Mouse (Mus musculus) frontal cortex, adult (tissue): Measurements from ENCODE around the gene Fmnl3.

Experiments
- ATAC-seq: cut with Nextera tagmentation; 2 replicates; pipeline ENCODE4 v1.9.2; 2017; ENCODE audit warnings: mild to moderate bottlenecking, moderate library complexity, mixed read lengths; ENCODE audit not compliant: low TSS enrichment

Fmnl3 gene

DNA sequence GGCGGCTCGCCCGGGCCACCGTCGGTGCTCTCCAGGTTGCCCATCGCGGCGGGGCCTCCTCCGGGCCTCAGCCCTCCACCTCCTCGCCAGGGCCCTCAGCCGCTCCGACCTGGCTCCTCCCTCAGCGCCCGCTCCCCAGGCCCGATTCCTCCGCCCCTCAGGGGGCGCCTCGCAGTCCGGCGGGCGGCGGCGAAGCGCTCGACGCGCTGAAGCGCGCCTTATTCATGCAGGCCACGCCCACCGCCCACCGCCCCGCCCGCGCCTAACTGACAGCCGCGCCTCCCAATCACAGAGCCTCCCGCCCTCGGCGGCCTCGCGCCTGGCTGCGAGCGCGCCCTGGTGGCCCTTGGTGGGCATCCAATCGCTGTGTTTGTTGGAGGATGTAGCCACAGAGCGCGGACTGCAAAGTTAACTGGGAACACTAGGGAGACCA, at the start of gene Fmnl3:
Gene Fmnl3 (minus strand): TSS at position 224 of the 433 bp plus-strand sequence.
- peak; percentile 98 for ATAC-seq

DNA sequence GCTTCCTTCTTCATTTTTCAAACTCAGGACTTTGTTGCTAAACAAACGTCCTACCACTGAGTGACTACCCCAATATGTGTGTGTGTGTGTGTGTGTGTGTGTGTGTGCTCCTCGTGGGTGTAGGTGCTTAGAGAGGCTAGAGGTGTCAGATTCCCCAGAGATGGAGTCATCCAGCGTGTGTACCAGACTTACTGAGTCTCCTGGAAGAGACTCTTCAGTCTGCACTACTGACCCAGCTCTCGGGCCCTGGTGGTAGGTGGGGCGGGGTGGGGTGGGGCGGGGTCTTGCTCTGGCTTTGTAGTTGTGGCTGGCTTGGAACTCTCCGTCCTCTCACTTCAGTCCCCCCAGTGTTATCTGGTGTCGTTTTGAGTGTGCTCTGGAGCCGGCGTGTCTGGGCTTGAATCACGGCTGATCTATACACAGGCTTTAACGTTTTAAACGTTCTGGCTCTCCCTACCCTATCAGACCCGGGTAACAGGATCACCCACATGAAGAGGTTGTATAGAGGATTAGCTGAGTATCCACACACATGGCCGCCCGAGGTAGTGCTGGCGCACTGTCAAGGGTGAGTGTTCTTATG, 47.5 kb upstream of the Fmnl3 start:
- no peak for ATAC-seq

DNA sequence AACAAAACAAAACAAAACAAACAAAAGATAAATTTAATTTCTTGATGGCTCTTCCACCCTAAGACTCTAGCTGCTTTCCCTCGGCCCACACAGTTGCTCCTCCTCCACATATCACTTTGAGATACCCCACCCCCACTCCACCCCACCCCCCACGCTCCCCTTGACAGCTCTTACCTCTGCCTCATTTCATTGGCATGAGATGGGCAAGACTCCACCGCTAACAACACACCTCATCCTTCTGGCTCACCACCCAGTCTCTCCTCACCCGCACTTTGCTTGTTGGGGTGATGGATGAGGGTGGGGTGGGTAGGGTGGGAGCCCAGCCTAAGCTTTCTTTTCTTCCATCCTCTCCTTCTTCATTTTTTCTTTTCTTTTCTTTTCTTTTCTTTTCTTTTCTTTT, 46.7 kb upstream of the Fmnl3 start:
- no peak for ATAC-seq

DNA sequence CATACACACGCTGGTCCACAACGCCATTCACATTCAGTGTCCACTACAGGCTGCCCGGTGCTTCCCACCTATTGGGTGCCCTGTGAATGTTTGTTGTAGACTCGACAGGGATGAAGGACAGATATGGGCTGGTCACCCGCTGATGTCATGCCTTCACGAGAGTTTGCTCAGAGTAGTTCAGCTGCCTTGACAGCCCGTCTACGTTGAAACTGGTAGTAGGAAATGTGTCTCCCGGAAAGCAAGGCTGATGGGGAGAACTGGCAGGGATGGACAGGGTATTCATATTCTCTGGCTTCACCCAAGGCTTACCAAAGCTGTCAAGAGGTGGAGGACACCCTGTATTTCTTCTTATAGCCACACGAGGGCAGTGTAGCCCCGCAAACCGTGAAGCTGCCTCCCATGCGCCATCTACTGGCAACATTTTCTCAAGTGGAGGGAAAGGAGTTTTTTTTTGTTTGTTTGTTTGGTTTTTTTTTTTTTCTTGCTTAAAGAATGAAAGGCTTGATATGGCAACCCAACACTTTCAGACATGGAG, 46.1 kb upstream of the Fmnl3 start:
- peak; percentile 34; the same call in 1 of the 2 replicates for ATAC-seq

DNA sequence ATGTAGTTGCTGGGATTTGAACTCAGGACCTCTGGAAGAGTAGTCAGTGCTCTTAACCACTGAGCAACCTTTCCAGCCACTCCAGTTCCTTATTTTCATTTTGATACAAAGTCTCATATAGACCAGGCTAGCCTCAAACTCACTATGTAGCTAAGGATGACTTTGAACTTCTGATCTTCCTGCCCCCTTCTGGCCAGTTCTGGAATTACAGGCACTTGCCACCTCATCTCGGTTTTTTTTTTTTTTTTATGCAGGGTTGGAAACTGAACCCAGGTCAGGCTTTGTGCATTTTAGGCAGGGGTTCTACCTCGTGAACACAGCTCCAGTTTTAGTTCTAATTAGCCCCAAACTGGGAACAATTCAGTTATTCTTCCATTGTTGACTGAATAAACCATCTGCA, 45.5 kb upstream of the Fmnl3 start:
- ATAC-seq, result no peak

DNA sequence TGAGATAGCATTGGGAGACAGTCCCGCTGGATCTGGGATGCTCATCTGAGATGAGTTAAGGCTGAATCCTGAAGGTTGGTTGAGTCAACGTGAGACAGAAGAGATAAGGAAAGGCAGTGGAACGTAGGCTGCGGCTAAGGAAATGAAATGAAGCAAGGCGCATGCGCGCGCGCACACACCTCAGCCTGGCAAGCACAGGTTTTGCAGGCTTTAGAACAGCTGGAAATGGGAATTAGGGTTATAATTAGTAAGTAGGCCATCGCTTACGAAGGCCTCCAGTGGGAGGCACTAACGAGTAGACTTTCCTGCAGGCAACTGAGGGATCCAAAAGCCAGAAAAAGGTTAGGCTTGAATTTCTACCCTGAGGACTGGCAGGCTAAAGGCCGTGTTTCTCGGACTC, 41.5 kb upstream of the Fmnl3 start:
- peak; percentile 66 for ATAC-seq

DNA sequence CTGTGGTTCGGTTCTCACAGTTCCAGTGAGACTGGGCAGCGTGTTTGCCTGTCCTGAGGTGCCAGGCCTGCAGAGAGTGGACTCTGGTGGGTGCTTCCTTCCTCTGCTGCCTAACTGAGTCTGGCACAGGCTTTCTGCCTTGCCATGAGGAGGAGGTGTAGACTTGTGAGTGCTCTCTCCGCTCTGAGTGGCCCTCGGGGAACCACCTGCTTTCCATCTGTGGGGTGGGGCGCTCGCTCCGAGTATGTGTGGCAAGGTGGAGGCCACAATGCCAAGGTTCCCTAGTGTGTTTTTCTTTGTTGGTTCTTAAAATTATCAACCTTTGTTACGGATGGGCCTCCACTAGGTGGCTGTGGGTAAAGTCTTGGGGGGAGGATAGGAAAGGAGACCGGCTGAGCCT, 38.6 kb upstream of the Fmnl3 start:
- ATAC-seq, result no peak

DNA sequence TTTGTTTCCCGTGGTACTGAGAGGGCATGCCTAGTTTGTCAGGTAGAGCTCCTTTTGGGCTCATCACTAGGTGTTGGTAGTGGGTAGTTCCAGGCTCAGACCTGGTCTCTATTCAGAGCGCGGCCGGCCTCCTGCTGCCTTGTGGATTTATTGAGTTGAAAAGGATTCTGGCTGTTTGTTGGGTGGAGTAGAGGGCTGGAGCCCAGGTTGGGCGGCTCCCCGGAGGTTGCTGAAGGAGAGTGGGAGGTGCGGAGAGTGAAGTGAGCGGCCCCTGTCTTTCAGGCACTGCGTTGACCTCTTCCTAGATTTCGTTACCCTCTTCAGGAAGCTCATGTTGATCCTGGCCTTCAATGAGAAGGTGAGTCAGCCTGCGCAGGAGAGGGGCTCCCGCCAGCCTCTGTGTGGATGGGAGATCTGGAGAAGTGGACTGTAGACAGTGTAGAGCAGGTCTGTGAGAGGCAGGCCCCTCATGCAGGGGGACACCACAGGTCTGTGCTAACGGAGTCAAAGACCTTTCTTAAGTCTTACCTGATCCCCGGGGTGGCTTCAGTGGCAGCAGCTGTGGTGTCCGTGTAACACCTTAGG, 36.8 kb upstream of the Fmnl3 start:
- no peak for ATAC-seq

DNA sequence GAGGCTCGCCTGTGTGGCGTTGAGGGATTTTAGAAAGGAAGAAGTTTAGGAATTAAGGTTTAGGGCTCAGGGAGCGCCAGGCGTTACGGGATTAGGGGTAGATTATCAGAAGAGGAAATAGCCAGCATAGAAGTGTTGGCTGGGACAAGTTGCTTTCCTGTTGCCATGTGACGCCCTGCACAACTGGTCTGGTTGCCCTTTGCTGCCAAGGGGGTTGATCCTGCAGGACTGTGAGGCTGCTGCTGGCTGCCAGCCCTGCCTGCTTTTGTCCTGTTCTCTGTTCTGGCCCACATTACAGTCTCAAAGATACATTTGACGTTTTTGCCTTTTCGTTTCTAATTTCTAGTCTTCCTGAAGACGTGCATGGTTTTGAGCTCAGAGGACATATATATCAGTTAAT, 34.9 kb upstream of the Fmnl3 start:
- ATAC-seq, result no peak

DNA sequence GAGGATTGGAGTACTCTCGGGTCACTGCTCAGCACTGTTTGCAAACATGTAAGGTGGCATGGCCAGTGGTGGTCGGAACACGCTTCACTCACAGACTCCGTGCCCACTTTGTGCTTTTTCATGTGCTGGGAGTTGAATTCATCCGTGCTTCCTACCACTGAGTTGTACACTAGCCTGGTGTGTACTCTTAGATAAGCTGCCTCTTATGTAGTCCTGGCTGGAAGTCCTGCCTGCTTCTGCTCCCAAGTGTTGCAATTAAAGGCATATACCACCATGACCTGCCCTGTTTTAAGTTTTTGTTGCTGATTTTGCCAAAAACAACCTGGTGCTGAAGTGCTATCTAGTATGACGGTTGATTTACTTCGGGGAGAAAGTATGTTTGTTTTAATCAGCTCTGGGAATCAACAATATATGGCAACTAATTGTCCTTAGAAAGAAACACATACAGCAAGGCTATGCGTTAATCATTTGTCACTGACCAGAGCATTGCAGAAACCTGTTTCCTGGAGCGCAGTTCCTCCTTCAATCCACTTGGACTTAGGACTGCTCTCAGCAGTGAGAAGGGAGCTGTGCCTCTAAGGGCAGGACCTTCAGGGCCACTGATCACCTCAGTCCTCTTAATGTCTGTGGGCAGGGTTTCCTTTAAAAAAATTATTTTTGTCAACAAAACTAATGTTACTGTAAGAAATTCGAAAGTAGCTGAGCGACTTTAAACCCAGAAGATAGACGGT, 33.0 kb upstream of the Fmnl3 start:
- ATAC-seq, result no peak

DNA sequence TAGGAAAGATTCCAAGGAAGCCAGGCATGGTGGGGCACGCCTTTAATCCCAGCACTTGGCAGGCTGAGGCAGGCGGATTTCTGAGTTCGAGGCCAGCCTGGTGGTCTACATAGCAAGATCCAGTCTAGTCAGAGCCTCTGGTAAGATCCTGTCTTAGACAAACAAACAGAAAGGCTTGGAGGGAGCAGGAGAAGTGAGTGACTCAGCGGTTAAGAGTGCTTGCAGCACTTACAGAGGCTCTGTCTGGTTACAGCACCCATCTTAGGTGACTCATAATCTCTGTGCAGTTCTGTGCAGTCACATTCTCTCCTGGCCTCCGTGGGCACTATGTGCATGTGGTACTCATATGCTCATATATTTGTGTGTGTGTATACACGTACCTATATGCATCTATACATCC, 30.3 kb upstream of the Fmnl3 start:
- ATAC-seq, result peak; percentile 76; the same call in 1 of the 2 replicates

DNA sequence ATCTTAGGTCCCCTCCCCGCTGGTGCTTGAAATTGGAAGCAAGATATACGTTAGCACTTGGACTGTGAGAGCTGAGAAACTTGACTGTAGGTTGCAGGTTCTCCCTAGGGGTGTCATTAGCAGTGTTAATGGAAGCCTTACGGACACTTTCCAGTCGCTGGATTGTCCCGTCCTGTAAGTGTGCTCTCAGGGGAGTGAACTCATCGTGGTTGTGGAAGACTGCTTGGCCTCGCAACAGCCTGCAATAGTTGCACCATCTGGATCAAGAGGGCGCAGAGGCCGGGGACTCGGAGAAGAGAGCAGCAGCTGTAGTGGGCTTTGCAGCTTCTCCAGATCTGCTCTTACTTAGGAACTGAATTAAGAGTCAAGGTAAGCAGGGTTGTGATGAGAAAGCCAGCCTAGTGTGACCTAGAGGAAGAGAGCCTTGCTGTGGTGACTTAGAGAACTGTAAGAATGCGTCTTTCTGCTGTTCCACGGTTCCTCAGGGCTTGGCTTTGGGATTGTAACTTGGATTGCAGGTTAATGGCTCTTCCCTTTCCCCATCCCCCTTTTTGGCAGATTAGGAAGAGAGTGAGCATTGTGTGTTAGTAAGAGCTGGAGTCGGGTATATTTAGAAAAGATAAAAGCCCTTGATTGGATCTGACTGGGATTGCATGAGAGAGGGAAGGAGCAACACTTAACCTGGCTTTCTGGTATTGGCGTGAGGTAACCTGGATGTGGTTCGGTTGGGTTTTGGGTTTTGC, 29.4 kb upstream of the Fmnl3 start:
- no peak for ATAC-seq

DNA sequence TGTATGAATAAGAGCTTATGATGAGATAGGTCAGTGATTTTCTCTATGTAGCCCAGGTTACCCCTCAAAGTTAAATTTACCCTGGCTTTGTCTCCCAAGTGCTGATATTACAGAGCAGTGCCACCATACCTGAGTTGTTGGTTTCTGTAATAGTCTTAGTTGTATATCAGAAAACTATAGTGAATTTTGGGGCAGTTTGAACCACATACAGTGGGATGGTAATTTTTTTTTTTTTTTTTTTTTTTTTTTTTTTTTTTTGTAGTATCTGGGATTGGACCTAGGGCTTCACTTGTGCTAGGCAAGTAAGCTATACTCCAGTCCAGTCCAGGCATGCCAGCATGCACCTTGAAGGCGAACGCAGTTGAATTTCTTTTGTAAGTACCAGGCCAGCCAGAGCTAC, 27.3 kb upstream of the Fmnl3 start:
- no peak for ATAC-seq

DNA sequence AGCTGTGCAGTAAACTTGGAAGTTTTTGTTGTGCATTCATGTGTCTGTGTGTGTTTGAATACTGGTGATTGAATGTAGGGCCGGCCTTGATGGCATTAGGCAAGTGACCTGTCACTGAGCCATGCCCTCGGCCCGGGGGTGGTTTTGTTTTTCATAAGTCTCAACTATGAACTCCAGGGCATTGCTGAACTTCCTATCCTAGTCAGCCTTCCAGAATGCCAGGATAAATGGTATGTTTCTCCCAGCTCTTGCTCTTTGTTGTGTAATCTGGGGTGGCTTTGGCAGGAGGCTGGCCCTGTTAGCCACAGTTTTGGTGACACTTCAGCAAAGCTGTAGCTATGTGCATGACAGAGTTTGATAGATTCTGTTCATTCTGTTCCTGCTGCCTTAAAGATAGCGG, 26.6 kb upstream of the Fmnl3 start:
- no peak for ATAC-seq

DNA sequence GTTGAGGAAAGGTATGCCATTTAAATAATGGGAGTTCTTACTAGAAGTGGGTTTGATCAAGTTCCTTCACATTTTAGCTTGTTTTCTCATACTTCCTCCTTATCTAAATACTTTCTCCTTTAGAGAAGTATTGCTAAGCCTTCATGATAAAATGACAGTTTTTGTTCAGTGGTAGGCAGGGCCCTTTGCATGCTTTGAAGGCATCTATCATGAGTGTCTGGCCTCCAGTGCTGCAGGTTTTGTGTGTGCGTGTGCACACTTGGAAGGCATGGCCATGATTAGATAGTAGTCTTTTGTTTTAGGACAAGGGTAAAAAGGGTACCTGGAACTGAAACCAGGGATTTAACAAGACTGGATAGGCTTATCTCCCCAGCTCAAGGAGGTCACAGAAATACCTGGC, 26.2 kb upstream of the Fmnl3 start:
- ATAC-seq, result no peak

DNA sequence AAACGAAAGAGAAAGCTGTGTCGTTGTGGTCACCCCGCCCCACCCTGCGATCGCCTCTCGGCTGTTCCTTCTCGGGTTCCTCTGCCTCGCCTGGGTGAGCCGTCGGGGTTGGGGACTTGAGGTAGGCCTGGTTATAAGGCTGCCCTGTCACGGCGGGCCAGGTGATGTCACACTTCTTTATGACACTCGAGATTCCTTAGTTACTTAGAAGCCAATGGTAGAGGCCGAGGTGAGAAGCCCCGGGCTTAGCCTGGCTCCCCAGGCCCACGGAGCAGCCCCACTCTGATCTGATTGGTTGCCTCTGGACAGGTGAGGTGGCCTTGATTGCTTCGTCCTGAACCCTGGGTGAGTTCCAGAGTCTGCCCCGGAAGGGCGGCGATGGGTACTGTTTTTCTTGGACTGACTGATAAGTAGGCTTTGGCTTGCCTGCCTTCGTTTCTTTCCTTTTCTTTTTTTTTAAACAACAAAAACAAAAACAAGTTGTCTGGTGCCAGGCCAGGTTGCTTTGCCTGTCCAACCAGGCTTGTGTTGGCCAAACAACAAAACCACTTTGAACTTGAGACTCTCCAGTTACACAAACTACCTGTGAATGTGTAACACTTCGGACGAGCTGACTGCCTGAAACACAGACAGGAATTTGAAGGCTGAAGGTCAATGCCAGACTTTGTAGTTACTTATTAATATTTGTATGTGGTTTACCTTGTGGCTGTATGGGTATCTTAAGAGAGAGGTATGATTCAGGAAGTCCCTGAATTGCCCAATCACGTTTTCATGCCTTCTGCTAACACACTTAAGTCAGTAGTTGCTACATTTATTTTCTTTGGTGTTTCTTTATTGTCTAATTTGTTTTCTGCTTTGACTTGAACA, 23.3 kb upstream of the Fmnl3 start:
- ATAC-seq, result peak; percentile 17; the same call in 1 of the 2 replicates

DNA sequence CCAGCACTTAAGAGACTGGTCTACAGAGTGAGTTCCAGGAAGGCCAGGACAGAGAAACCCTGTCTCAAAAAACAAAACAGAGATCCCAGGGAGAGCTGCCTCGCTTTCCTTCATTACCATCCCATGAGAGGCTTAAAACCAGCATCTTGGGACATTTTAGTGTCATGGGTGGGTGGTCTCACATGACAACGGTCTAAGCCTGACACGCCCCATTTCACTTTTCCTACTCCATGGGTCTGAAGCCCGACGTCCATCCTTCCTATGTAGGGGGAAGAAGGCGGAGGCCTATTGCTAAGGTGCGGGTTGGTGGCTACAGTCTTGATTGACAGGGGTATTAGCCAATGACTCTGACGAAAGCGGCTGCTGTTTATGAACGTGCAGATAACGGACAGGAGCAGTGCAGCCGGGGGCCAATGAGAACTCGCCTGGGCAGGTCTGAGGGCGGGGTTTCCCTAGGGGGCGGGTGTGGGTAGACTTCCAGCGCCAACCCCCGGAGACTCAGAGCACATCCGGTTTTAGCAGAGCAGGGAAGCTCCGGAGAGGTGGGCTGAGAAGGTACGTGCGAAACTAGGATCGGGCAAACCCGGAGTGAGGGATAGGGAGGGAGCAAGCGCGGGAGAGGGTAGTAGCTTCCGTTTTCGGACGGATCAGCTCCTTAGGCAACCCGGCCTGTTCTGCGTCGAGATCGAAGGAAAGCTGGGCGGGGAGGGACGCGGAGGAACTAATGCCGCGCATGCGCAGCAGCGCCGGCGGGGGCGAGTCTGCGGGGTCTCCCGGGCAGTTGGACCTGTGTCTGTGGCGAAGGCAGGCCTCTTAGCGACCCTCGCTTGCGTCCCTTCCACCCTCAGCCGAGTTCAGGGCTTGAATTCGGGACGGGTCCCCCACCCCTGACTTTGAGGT, 22.5 kb upstream of the Fmnl3 start, which contains the start of gene Tmbim6:
Gene Tmbim6 (plus strand): TSS at position 397 of the 900 bp plus-strand sequence.
- ATAC-seq, result peak; percentile 99

DNA sequence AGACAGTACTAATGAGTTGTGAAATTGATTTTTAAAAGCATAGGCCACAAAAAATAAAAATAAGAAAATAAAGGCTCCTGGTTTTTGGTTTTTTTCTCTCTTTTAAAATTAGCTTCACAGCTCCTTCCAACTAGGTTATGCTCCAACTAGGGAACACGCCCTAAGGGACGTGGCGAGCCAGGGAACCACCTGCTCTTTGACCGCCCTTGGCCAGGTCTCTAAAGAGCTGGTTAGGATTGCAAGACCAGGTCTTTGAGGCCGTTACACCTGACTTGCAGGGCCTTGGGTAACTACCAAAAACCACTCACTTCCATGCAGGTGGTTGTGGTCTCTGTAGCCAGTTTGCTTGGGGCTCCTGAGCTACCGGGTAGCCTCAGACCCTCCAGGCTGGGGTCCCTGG, 21.7 kb upstream of the Fmnl3 start:
- no peak for ATAC-seq

DNA sequence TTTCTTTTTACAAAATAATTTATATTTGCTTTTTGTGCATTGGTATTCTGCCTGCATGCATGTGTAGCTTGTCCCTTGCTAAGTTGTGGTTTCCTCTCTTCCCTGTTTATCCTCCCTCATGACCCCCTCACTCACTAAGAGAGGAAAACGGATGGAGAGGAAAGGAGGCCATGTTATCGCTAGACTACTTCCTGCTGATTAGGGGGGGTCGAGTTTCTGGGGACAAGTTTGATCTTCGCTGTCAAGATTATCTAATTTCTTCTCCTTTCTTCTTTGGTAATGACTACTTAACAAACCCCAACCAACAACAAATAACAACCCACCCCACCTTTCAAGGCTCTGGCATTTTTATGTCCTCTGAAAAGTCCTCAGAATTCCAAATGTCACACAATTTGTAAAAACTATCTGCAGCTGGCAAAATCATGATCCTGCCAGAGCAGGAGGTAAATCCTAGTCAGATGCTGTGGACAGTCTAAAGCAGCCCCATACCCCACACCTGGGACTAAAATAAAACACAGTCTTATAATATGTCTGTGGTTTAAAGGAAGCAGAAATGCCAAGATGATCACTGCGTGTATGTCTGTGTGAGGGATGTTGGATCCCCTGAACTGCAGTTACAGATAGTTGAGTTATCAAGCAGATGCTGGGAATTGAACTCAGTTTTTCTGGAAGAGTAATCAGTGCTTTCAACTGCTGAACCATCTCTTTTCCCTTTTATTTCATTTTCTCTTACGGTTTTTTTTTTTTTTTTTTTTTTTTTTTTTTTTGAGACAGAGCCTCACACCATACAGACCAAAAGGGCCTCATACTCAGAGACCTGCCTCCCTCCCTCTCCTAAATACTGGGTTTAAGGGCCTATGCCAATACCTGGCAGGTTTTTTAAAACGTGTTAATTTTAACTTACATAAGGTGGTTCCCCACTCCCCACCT, 20.5 kb upstream of the Fmnl3 start:
- no peak for ATAC-seq
